Mouse (Mus musculus): ENCODE measurements around the gene Msh4. TPM values are rescaled to one million over a fixed set of nuclear protein-coding genes. Genes with fewer than 3 reads are reported as not detected.

Msh4 gene
- polyA plus RNA-seq, 1 experiment from 2014 or later, result not detected

GRCm38 (mm10) chr3:153902595-153902994 lies 3.3 kb downstream of the Msh4 start:
- H3K4me3 ChIP-seq (ENCODE audit: low read depth, low read length), result no peak overlapping the region
- H3K27me3 ChIP-seq (ENCODE audit: control insufficient read depth, insufficient read depth, low read length), result no peaks in the 10 kb centered on the region
- H3K4me2 ChIP-seq, result no peak overlapping the region
- no peak for ATAC-seq (ENCODE audit: low FRiP score)
- no peak overlapping the region for H3K9ac ChIP-seq (ENCODE audit: low read length)
- H3K4me1 ChIP-seq (ENCODE audit: control insufficient read depth, insufficient read depth, low read length), result no peaks in the 10 kb centered on the region
- WGBS, result 73% methylated on average over 3 of the region's 3 CpGs
- no peak overlapping the region for H3K27ac ChIP-seq (ENCODE audit: low read depth, low read length)
- no peak for DNase-seq (ENCODE audit: low spot score, missing footprints)
- H3K9me3 ChIP-seq (ENCODE audit: control insufficient read depth, low read length), result no peaks in the 10 kb centered on the region
- H3K36me3 ChIP-seq (ENCODE audit: control insufficient read depth, insufficient read depth, low read length), result peaks cover 22% of the 10 kb centered on the region

GRCm38 (mm10) chr3:153901904-153902303 lies 4.0 kb downstream of the Msh4 start:
- H3K4me1 ChIP-seq (ENCODE audit: control insufficient read depth, insufficient read depth, low read length), result no peaks in the 10 kb centered on the region
- peaks cover 19% of the 10 kb centered on the region for H3K36me3 ChIP-seq (ENCODE audit: control insufficient read depth, insufficient read depth, low read length)
- no peak overlapping the region for H3K27ac ChIP-seq (ENCODE audit: low read depth, low read length)
- no peaks in the 10 kb centered on the region for H3K27me3 ChIP-seq (ENCODE audit: control insufficient read depth, insufficient read depth, low read length)
- H3K9ac ChIP-seq (ENCODE audit: low read length), result no peak overlapping the region
- H3K4me2 ChIP-seq, result no peak overlapping the region
- DNase-seq (ENCODE audit: low spot score, missing footprints) (no peak), ATAC-seq (ENCODE audit: low FRiP score) (no peak)
- H3K9me3 ChIP-seq (ENCODE audit: control insufficient read depth, low read length), result no peaks in the 10 kb centered on the region
- H3K4me3 ChIP-seq (ENCODE audit: low read depth, low read length), result no peak overlapping the region
- WGBS, result 86% methylated on average over 1 of the region's 1 CpGs

- H3K27ac ChIP-seq (ENCODE audit: low read depth, low read length), result no peak overlapping the region
- ATAC-seq (ENCODE audit: low FRiP score), result no peak
- no peaks in the 10 kb centered on the region for H3K36me3 ChIP-seq (ENCODE audit: control insufficient read depth, insufficient read depth, low read length)
- no peaks in the 10 kb centered on the region for H3K27me3 ChIP-seq (ENCODE audit: control insufficient read depth, insufficient read depth, low read length)
- DNase-seq (ENCODE audit: low spot score, missing footprints), result no peak
- H3K9ac ChIP-seq (ENCODE audit: low read length), result no peak overlapping the region
- no peaks in the 10 kb centered on the region for H3K9me3 ChIP-seq (ENCODE audit: control insufficient read depth, low read length)
- H3K4me2 ChIP-seq, result no peak overlapping the region
- WGBS, result 76% methylated on average over 6 of the region's 6 CpGs
- H3K4me3 ChIP-seq (ENCODE audit: low read depth, low read length), result no peak overlapping the region
- no peaks in the 10 kb centered on the region for H3K4me1 ChIP-seq (ENCODE audit: control insufficient read depth, insufficient read depth, low read length)
These were observed 8.7 kb downstream of the Msh4 start for GRCm38 (mm10) chr3:153897216-153897615.

GRCm38 (mm10) chr3:153895454-153895853 lies 10.5 kb downstream of the Msh4 start:
- Histone ChIP-seq H3K9ac (ENCODE audit: low read length) (no peak overlapping the region), H3K4me2 (no peak overlapping the region), H3K36me3 (ENCODE audit: control insufficient read depth, insufficient read depth, low read length) (no peaks in the 10 kb centered on the region), H3K27ac (ENCODE audit: low read depth, low read length) (no peak overlapping the region), H3K27me3 (ENCODE audit: control insufficient read depth, insufficient read depth, low read length) (no peaks in the 10 kb centered on the region), H3K4me3 (ENCODE audit: low read depth, low read length) (no peak overlapping the region), H3K4me1 (ENCODE audit: control insufficient read depth, insufficient read depth, low read length) (no peaks in the 10 kb centered on the region), H3K9me3 (ENCODE audit: control insufficient read depth, low read length) (no peaks in the 10 kb centered on the region)
- ATAC-seq (ENCODE audit: low FRiP score) (no peak), DNase-seq (ENCODE audit: low spot score, missing footprints) (no peak)
- 93% methylated on average over 3 of the region's 3 CpGs for WGBS

GRCm38 (mm10) chr3:153889188-153889781 lies 16.7 kb downstream of the Msh4 start:
- Histone ChIP-seq H3K4me1 (ENCODE audit: control insufficient read depth, insufficient read depth, low read length) (no peaks in the 10 kb centered on the region), H3K4me2 (no peak overlapping the region), H3K27ac (ENCODE audit: low read depth, low read length) (no peak overlapping the region), H3K4me3 (ENCODE audit: low read depth, low read length) (no peak overlapping the region), H3K27me3 (ENCODE audit: control insufficient read depth, insufficient read depth, low read length) (no peaks in the 10 kb centered on the region), H3K9ac (ENCODE audit: low read length) (no peak overlapping the region), H3K36me3 (ENCODE audit: control insufficient read depth, insufficient read depth, low read length) (no peaks in the 10 kb centered on the region), H3K9me3 (ENCODE audit: control insufficient read depth, low read length) (no peaks in the 10 kb centered on the region)
- DNase-seq (ENCODE audit: low spot score, missing footprints) (no peak), ATAC-seq (ENCODE audit: low FRiP score) (no peak)
- 76% methylated on average over 7 of the region's 8 CpGs for WGBS

GRCm38 (mm10) chr3:153888141-153888540 lies 17.8 kb downstream of the Msh4 start:
- no peak overlapping the region for H3K4me3 ChIP-seq (ENCODE audit: low read depth, low read length)
- no peaks in the 10 kb centered on the region for H3K4me1 ChIP-seq (ENCODE audit: control insufficient read depth, insufficient read depth, low read length)
- no peaks in the 10 kb centered on the region for H3K36me3 ChIP-seq (ENCODE audit: control insufficient read depth, insufficient read depth, low read length)
- H3K9me3 ChIP-seq (ENCODE audit: control insufficient read depth, low read length), result no peaks in the 10 kb centered on the region
- H3K4me2 ChIP-seq, result no peak overlapping the region
- H3K27ac ChIP-seq (ENCODE audit: low read depth, low read length), result no peak overlapping the region
- ATAC-seq (ENCODE audit: low FRiP score) (no peak), DNase-seq (ENCODE audit: low spot score, missing footprints) (no peak)
- H3K27me3 ChIP-seq (ENCODE audit: control insufficient read depth, insufficient read depth, low read length), result no peaks in the 10 kb centered on the region
- H3K9ac ChIP-seq (ENCODE audit: low read length), result no peak overlapping the region
- WGBS, result 90% methylated on average over 6 of the region's 6 CpGs

GRCm38 (mm10) chr3:153886296-153886695 lies 19.6 kb downstream of the Msh4 start:
- no peak overlapping the region for H3K4me3 ChIP-seq (ENCODE audit: low read depth, low read length)
- H3K27me3 ChIP-seq (ENCODE audit: control insufficient read depth, insufficient read depth, low read length), result no peaks in the 10 kb centered on the region
- H3K4me1 ChIP-seq (ENCODE audit: control insufficient read depth, insufficient read depth, low read length), result no peaks in the 10 kb centered on the region
- no peak for ATAC-seq (ENCODE audit: low FRiP score)
- no peaks in the 10 kb centered on the region for H3K36me3 ChIP-seq (ENCODE audit: control insufficient read depth, insufficient read depth, low read length)
- H3K4me2 ChIP-seq, result no peak overlapping the region
- H3K9me3 ChIP-seq (ENCODE audit: control insufficient read depth, low read length), result no peaks in the 10 kb centered on the region
- H3K27ac ChIP-seq (ENCODE audit: low read depth, low read length), result no peak overlapping the region
- DNase-seq (ENCODE audit: low spot score, missing footprints), result no peak
- no peak overlapping the region for H3K9ac ChIP-seq (ENCODE audit: low read length)

- WGBS, result 89% methylated on average over 5 of the region's 5 CpGs
- DNase-seq (ENCODE audit: low spot score, missing footprints) (no peak), ATAC-seq (ENCODE audit: low FRiP score) (no peak)
- no peaks in the 10 kb centered on the region for H3K4me1 ChIP-seq (ENCODE audit: control insufficient read depth, insufficient read depth, low read length)
- H3K27me3 ChIP-seq (ENCODE audit: control insufficient read depth, insufficient read depth, low read length), result no peaks in the 10 kb centered on the region
- H3K4me2 ChIP-seq, result no peak overlapping the region
- no peak overlapping the region for H3K9ac ChIP-seq (ENCODE audit: low read length)
- no peaks in the 10 kb centered on the region for H3K9me3 ChIP-seq (ENCODE audit: control insufficient read depth, low read length)
- H3K4me3 ChIP-seq (ENCODE audit: low read depth, low read length), result no peak overlapping the region
- no peaks in the 10 kb centered on the region for H3K36me3 ChIP-seq (ENCODE audit: control insufficient read depth, insufficient read depth, low read length)
- no peak overlapping the region for H3K27ac ChIP-seq (ENCODE audit: low read depth, low read length)
These were observed 34.5 kb downstream of the Msh4 start for GRCm38 (mm10) chr3:153871396-153871795.

GRCm38 (mm10) chr3:153867149-153868136 lies 38.5 kb downstream of the Msh4 start:
- 77% methylated on average over 14 of the region's 14 CpGs for WGBS
- H3K9ac ChIP-seq (ENCODE audit: low read length), result no peak overlapping the region
- H3K27me3 ChIP-seq (ENCODE audit: control insufficient read depth, insufficient read depth, low read length), result no peaks in the 10 kb centered on the region
- H3K27ac ChIP-seq (ENCODE audit: low read depth, low read length), result no peak overlapping the region
- no peaks in the 10 kb centered on the region for H3K36me3 ChIP-seq (ENCODE audit: control insufficient read depth, insufficient read depth, low read length)
- H3K4me1 ChIP-seq (ENCODE audit: control insufficient read depth, insufficient read depth, low read length), result no peaks in the 10 kb centered on the region
- ATAC-seq (ENCODE audit: low FRiP score) (no peak), DNase-seq (ENCODE audit: low spot score, missing footprints) (no peak)
- no peak overlapping the region for H3K4me2 ChIP-seq
- no peaks in the 10 kb centered on the region for H3K9me3 ChIP-seq (ENCODE audit: control insufficient read depth, low read length)
- H3K4me3 ChIP-seq (ENCODE audit: low read depth, low read length), result no peak overlapping the region

Measured in midbrain, embryonic 11.5 days (tissue).